Mouse (Mus musculus): ENCODE measurements around the gene Anapc5.

DNA sequence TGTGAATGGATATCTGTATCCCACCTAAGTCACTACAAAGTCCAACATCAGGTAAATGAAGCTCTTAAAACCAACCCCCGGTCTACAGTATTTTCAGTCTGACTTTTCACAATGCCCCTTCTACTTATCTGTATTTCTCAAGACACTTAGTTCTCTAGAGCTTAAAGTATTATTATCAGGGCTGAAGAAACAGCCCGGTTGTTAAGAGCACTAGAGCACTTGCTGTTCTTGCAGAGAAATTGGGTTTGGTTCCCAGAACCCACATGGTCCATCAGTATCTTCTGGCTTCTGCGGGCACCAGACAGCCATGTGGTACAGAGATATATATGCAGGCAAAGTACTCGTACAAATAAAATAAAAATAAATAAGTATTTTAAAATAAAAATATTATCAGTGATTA, 1.3 kb upstream of the Anapc5 start:
- TF ChIP-seq CTCF (IDR thresholded peaks at IDR 0.05; ENCODE audit: extremely low read depth, insufficient read depth, low read length) (no peak), POLR2A (IDR thresholded peaks at IDR 0.05; ENCODE audit: extremely low read depth, insufficient read depth, low read length) (no peak)
